Mouse (Mus musculus) lung, postnatal 0 days (tissue): ENCODE results near the gene Akap7.

ENCODE experiments used
- CTCF ChIP-seq: IDR thresholded peaks from 2 replicates; pipeline ENCODE4 v1.5.1; 2016; ENCODE audit warnings: antibody characterized with exemption, mild to moderate bottlenecking
- EP300 ChIP-seq: IDR thresholded peaks from 2 replicates; pipeline ENCODE4 v1.6.1; 2016; ENCODE audit warnings: antibody characterized with exemption, mild to moderate bottlenecking, control low read depth

GRCm38 (mm10) chr10:25177270-25177669, 130.4 kb downstream of the Akap7 start:
- TF ChIP-seq CTCF: no peak
- TF ChIP-seq EP300: no peak
